Mouse (Mus musculus) lung, postnatal 0 days (tissue): ENCODE measurements around the gene Olfr18.

Experiments
- CTCF ChIP-seq: IDR thresholded peaks from 2 replicates; pipeline ENCODE4 v1.5.1; 2016; ENCODE audit warnings: antibody characterized with exemption, mild to moderate bottlenecking
- EP300 ChIP-seq: IDR thresholded peaks from 2 replicates; pipeline ENCODE4 v1.6.1; 2016; ENCODE audit warnings: antibody characterized with exemption, mild to moderate bottlenecking, control low read depth

- TF ChIP-seq CTCF (no peak), EP300 (no peak)
Observed at GRCm38 (mm10) chr9:20374712-20375111, 38.8 kb upstream of the Olfr18 start.
